In the genomic region with DNA sequence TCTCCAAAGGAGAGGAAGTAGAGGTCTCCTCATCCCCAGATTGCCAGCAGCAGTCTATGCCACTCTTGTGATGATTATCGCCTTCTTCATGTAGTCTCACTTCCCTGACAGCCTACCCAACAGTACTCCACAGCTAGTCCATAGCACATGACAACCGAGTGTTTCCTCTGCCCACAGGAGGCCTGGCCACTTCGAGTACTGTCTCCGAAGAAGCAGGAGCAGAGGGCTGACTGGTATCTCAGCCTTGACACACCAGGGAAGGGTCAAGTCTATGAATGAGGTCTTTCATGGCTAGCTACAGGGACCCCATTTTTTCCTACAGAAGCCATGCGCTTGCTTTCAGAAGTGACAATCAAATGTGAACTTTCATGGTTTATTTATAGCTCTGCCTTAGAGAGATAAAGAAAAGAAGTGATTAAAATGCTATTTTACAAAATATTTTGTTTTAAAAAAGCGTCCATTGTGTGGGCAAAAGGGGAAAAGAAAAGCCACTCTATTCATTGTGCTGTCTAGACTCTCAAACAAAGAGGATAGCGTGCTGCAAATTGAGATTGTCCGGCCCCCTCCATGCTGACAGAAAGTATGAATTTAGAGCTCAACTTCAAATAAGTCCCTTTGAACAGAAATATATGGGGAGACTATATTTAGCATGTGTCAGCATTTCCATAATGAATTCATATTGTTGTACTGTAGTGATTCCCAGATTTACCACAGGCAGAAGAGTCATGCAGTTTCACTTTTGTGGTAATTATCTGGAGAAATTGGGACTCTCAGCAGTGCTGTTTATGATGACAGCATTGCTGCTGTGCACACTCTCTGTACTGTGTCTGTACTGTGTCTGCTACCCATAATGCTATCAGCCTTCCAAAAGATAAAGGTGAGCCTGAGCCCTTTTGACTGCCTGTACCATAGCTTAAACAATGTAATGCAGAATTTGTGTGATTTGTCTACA, we compare ENCODE assay signal across 11 mouse cellular contexts. TPM values are rescaled to one million over a fixed set of nuclear protein-coding genes. Genes with fewer than 3 reads are reported as not detected.
DNase-seq lines count a peak whose midpoint lies in the region; ATAC-seq and TF ChIP-seq lines count a peak whose summit lies in the region.
"Had no signal": no experiment of that assay in that cellular context is flagged by ENCODE, and none has a peak within 500 bp of the region (broad histone marks: within the 10 kb centered on the region; RNA-seq: fewer than 3 reads in every experiment).

No protein-coding gene starts in this region.

- no peak overlapping the region for H3K4me2 ChIP-seq in forebrain, postnatal 0 days (ENCODE audit: low read depth)
- no peak overlapping the region for H3K4me2 ChIP-seq in midbrain, embryonic 13.5 days (replicated peaks)

- no peaks in the 10 kb centered on the region for H3K9me3 ChIP-seq in forebrain, postnatal 0 days (ENCODE audit: low read length)
- H3K9me3 ChIP-seq in midbrain, embryonic 13.5 days: no peaks in the 10 kb centered on the region

- TF ChIP-seq POLR2A in brain, embryonic 14.5 days (IDR thresholded peaks at IDR 0.05; ENCODE audit: borderline replicate concordance, extremely low read depth, insufficient read depth, insufficient read length, poor library complexity, severe bottlenecking): no peak

- no peak overlapping the region for H3K9ac ChIP-seq in forebrain, postnatal 0 days
- no peak overlapping the region for H3K9ac ChIP-seq in midbrain, embryonic 13.5 days (replicated peaks)

- no peak overlapping the region for H3K4me3 ChIP-seq in forebrain, postnatal 0 days (ENCODE audit: low read depth, low read length)
- no peak overlapping the region for H3K4me3 ChIP-seq in midbrain, embryonic 13.5 days (replicated peaks)
- H3K4me3 ChIP-seq: gastrocnemius, adult 2 months; myocyte had no signal

- peak; percentile 65 for ATAC-seq in forebrain, postnatal 0 days
- peak; percentile 72 for ATAC-seq in midbrain, embryonic 13.5 days

- whole genome bisulfite sequencing in forebrain, postnatal 0 days: 41% methylated on average over 8 of the region's 8 CpGs
- WGBS in midbrain, embryonic 13.5 days: 40% methylated on average over 8 of the region's 8 CpGs

- no peaks in the 10 kb centered on the region for H3K27me3 ChIP-seq in forebrain, postnatal 0 days (ENCODE audit: insufficient read depth, low read length)
- no peaks in the 10 kb centered on the region for H3K27me3 ChIP-seq in midbrain, embryonic 13.5 days

- DNase-seq in Muller cell, postnatal 12 days (ENCODE audit: inconsistent ontology term): peak; percentile 55
- peak; percentile 43 for DNase-seq in brain, embryonic 14.5 days (ENCODE audit: low read depth)
- DNase-seq in forebrain, postnatal 0 days: no peak
- no peak for DNase-seq in urinary bladder, postnatal 14 days (ENCODE audit: low spot score)
- no peak for DNase-seq in kidney, postnatal 25 days
- DNase-seq in layer of hippocampus, postnatal 36 days: no peak
- DNase-seq: gastrocnemius, adult 2 months; heart, postnatal 10 days; liver had no signal

- H3K4me1 ChIP-seq in forebrain, postnatal 0 days (ENCODE audit: insufficient read depth): peaks cover 9% of the 10 kb centered on the region; the same call in 1 of the 2 replicates
- H3K4me1 ChIP-seq in midbrain, embryonic 13.5 days (replicated peaks): peaks cover 13% of the 10 kb centered on the region; the same call in 1 of the 2 replicates

- no peaks in the 10 kb centered on the region for H3K36me3 ChIP-seq in forebrain, postnatal 0 days (ENCODE audit: insufficient read depth)
- H3K36me3 ChIP-seq in midbrain, embryonic 13.5 days: no peaks in the 10 kb centered on the region

- TF ChIP-seq CTCF in brain, embryonic 14.5 days (IDR thresholded peaks at IDR 0.05; ENCODE audit: borderline replicate concordance, extremely low read depth, insufficient read depth, insufficient read length): no peak
- no peak for TF ChIP-seq CTCF in forebrain, postnatal 0 days (IDR thresholded peaks at IDR 0.05; ENCODE audit: low read depth)

- no peak overlapping the region for H3K27ac ChIP-seq in forebrain, postnatal 0 days (ENCODE audit: low read depth, low read length)
- peak overlapping the region; percentile 31; the same call in 1 of the 2 replicates for H3K27ac ChIP-seq in midbrain, embryonic 13.5 days
- H3K27ac ChIP-seq: gastrocnemius, adult 2 months had no signal

RNA-seq across cellular contexts. Expression of gene Hook1, which starts 51.1 kb away (rescaled TPM):
- 60.4 and 67.7 TPM in 2 replicates for polyA plus RNA-seq in brain, embryonic 14.5 days (2012; rRNA removed)
- 52.2 and 75.7 TPM in 2 replicates for total RNA-seq in forebrain, postnatal 0 days (2014; rRNA removed)
- 30.4 and 44.0 TPM in 2 replicates for polyA plus RNA-seq in forebrain, postnatal 0 days (2015; fragmentation: Nextera tagmentation; extraction: Ambion mirVana)
- polyA plus RNA-seq in midbrain, embryonic 13.5 days (2015; fragmentation: Nextera tagmentation; extraction: Ambion mirVana): 51.6 and 58.9 TPM in 2 replicates
- total RNA-seq in layer of hippocampus, postnatal 36 days (2021): 10 to 100 TPM; 59.3 to 68.7 TPM

Comparison
In these comparisons a context has a peak if more than half of its experiments do, and no peak if none do; other contexts are left out.
1. DNase-seq: peak in Muller cell, postnatal 12 days (single experiment) and brain, embryonic 14.5 days (single experiment); none in forebrain, postnatal 0 days (single experiment), urinary bladder, postnatal 14 days (single experiment), kidney, postnatal 25 days (0 of 2) and layer of hippocampus, postnatal 36 days (0 of 2).